Mouse (Mus musculus) frontal cortex, postnatal 36 days (tissue): Measurements from ENCODE around the gene Sema4b.
A peak's percentile ranks its signal among the peaks of the same experiment; 100 is the strongest.

Source experiments
- DNase-seq, 2 experiments: peaks; one replicate each; pipeline ENCODE4 v3.0.0; 2022; ENCODE audit warnings: low spot score in 2 of 2

The Sema4b gene

DNA sequence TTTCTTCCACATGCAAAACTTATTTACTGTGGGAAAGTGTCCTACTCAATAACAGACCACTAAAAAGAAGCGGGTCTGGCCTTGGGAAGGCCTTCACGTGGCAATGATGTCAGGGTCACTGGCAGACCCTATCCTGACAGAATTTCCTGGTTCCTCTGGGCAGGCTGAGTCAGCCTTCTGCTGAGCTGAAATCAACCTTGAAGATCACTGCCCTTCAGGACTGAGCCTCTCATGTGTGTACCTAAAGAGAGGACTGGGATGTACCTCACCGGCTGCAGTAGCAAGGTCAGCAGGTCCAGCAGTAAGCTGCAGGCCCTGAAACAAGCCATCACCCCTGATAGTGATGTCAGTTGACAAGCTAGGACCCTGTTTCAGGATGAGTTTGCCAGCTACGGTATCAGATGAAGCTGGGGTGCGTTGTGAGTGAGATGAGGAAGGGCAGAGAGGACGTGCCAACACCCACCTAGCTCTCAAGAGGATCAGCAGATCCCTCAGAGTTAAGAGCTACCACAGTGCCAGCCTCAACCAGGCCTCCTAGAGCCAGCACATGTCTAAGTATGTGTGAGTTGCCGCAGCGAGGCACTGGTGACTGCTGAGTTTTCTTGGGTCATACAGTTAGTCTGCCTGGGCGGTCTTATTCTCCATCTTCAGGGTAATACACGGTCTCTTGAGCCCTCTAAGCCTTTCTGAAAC is 8.5 kb upstream of the Sema4b start:
- no peak for DNase-seq

GRCm38 (mm10) chr7:80179327-80179726 is 7.3 kb upstream of the Sema4b start:
- DNase-seq = no peak

- no peak for DNase-seq
Measured at GRCm38 (mm10) chr7:80179790-80180189, 6.9 kb upstream of the Sema4b start.

- no peak for DNase-seq
Measured at GRCm38 (mm10) chr7:80180202-80180601, 6.4 kb upstream of the Sema4b start.

GRCm38 (mm10) chr7:80181078-80181477 is 5.6 kb upstream of the Sema4b start:
- no peak for DNase-seq

- no peak for DNase-seq
Measured at GRCm38 (mm10) chr7:80182139-80182538, 4.5 kb upstream of the Sema4b start.

DNA sequence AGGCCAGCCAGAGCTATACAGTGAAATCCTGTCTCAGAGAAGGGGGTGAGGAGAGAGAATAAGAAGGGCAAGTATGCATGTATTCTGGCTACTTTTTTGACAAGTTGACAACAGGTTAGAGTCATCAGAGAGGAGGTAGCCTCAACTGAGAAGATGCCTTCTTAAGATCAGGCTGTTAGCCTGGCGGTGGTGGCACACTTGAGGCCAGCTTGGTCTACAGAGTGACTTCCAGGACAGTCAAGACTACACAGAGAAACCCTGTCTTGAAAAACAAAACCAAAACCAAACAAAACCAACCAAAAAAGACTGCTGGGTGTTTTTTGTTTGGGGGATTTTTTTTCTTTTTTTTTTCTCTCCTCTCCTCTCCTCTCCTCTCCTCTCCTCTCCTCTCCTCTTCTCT is 3.2 kb upstream of the Sema4b start:
- no peak for DNase-seq

GRCm38 (mm10) chr7:80183969-80184368 is 2.7 kb upstream of the Sema4b start:
- no peak for DNase-seq

GRCm38 (mm10) chr7:80184551-80184950 is 2.1 kb upstream of the Sema4b start:
- no peak for DNase-seq

GRCm38 (mm10) chr7:80184968-80185367 is 1.7 kb upstream of the Sema4b start:
- no peak for DNase-seq

DNA sequence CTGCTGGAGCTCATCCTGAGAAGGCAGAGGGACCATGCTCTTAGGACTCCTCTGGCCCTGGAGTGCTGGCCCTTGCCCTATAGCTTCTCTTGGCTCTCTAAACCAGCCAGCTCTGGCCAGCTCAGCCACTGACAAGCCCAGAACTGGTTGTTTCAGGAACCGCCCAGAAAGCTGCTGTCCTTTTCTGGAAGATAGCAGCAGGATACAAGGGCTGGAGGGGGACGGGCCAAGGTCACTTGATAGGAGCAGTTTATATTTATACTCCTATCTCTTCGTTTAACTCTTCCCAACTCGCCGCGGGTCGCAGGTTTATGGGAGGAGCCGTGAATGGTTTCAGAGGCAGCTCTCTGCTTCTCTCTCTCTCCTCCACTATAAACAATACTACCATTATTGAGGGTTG is 620 bp upstream of the Sema4b start:
- no peak for DNase-seq

DNA sequence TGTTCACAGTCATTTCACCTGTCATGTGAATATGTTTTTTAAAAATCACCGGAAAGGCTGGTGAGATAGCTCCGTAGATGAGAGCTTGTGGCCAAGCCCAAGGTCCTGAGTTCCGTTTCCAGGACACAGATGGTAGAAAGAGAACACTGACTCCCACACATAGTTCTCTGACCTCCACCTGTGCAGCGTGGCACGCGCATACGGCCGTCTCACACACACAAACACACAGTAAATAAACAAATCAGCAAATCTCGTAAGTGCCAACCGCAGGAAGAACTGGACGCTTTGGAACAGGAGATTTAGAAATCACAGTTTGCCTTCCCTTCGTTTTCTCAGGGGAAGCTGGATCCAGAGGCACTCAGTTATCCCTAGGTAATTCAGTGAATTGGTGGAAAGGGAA is 860 bp downstream of the Sema4b start:
- no peak for DNase-seq

DNA sequence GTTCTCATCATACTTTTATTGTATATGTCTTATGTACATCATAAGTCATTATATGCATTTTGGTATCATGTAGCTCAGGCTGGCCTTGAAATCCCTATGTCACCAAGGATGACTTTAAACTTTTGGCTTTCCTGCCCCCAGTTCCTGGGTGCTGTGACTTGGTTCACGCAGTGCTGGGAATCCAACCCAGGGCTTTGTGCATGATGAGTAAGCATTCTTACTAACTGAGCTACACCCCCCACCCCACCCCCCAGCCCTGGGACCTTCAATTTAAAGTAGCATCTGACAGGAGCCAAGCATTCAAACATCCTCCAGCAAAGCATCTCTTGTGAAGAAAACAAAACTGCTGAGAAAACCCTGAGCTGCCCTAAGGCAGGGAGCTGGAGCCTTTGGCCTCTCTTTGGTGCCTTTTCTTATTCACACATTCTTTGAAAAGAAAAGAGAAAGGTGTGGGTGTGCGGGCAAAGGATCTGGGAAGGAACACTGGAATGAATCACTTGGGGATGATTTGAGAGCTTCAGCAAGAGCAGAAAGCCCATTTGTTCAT is 2.0 kb downstream of the Sema4b start:
- no peak for DNase-seq

DNA sequence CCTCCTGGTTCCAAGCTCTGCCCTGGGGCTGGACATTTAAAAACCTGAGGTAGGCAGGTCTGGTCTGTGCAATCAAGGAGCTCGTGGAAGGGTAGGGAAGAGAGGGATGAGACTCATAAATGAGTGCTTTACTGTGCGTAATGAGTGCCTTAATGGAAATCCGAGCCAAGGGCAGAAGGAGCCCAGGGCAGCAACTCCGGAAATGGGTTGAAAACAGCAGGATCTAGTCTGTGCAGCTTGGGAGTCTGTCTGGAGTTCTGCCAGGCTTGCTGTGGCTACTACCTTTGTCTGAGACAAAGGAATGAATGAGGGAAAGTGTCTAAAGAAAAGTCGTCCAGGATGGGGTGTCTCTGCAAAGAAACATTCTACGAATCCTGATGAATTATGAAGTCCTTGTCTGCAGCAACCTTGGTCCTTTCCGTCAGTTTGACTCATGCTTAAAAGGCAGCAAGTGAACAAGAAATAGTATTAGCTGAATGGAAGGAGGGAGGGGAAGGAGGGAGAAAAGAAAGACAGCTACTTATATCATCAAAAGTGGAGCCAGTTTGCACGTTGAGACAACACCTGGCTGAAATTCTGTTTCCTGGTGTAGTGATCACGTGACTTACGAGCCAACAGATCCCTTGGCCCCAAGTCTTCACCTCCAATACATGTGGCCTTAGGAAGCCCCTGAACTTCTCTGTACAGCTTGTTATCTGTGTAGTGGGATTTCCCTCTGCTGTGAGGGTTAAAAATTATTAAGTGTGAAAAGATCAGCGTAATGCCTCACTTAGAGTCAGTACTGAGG is 2.7 kb downstream of the Sema4b start:
- no peak for DNase-seq

DNA sequence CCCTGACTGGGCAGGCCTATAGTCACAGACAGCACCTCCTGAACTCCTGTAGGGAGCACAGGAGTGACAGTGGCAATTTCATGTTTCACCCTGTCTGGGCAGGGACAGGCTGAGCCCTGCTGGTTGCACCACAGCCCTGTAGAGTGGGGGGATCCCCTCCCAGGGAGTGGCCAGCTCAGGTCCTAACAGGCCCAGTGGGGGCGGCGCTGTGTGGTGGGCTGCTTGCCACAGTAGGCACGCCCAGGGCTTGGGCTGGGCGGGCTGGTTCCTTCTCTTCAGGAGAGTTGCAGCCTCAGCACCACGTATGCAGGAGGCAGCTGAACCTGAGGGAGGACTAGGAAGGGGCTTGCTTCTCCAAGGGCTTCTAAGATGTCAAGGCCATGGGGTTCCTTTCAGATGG is 4.8 kb downstream of the Sema4b start:
- no peak for DNase-seq

- peak in 1 of 2 experiments; percentile 47 for DNase-seq
Measured at GRCm38 (mm10) chr7:80192226-80193061, 5.8 kb downstream of the Sema4b start.

GRCm38 (mm10) chr7:80193941-80194739 is 7.5 kb downstream of the Sema4b start:
- DNase-seq = no peak

- no peak for DNase-seq
Measured at GRCm38 (mm10) chr7:80195146-80195545, 8.5 kb downstream of the Sema4b start.

- DNase-seq = no peak
Measured at GRCm38 (mm10) chr7:80195576-80196263, 9.1 kb downstream of the Sema4b start.

- DNase-seq = no peak
Measured at GRCm38 (mm10) chr7:80197371-80197770, 10.7 kb downstream of the Sema4b start.
